Comparison of ENCODE assay signal across 11 mouse cellular contexts in genomic region chr3:80099625-80100024, GRCm38 (mm10).
DNase-seq lines count a peak whose midpoint lies in the region; ATAC-seq and TF ChIP-seq lines count a peak whose summit lies in the region.
"Had no signal": no experiment of that assay in that cellular context is flagged by ENCODE, and none has a peak within 500 bp of the region (broad histone marks: within the 10 kb centered on the region; RNA-seq: fewer than 3 reads in every experiment).

No protein-coding gene starts in this region.

- no peak overlapping the region for H3K27ac ChIP-seq in heart, embryonic 12.5 days (ENCODE audit: poor library complexity, severe bottlenecking)
- no peak overlapping the region for H3K27ac ChIP-seq in heart, postnatal 0 days (ENCODE audit: low read depth)
- H3K27ac ChIP-seq in stomach, postnatal 0 days (replicated peaks), result no peak overlapping the region
- H3K27ac ChIP-seq: embryonic facial prominence, embryonic 12.5 days had no signal

- WGBS in heart, embryonic 12.5 days, result 75% methylated on average over 3 of the region's 3 CpGs
- 60% methylated on average over 3 of the region's 3 CpGs for WGBS in heart, postnatal 0 days
- WGBS in stomach, postnatal 0 days, result 70% methylated on average over 3 of the region's 3 CpGs

- no peaks in the 10 kb centered on the region for H3K9me3 ChIP-seq in heart, embryonic 12.5 days (replicated peaks)
- no peaks in the 10 kb centered on the region for H3K9me3 ChIP-seq in heart, postnatal 0 days (replicated peaks; ENCODE audit: control insufficient read depth, low read length)
- no peaks in the 10 kb centered on the region for H3K9me3 ChIP-seq in stomach, postnatal 0 days (ENCODE audit: control insufficient read depth, low read length)
- H3K9me3 ChIP-seq: embryonic facial prominence, embryonic 12.5 days had no signal

- TF ChIP-seq CTCF in heart, postnatal 0 days (IDR thresholded peaks at IDR 0.05; ENCODE audit: low read depth), result no peak
- no peak for TF ChIP-seq CTCF in stomach, postnatal 0 days (IDR thresholded peaks at IDR 0.05; ENCODE audit: low read depth)

- no peak overlapping the region for H3K4me2 ChIP-seq in heart, embryonic 12.5 days
- H3K4me2 ChIP-seq in heart, postnatal 0 days (ENCODE audit: low read depth, low read length), result no peak overlapping the region
- H3K4me2 ChIP-seq in stomach, postnatal 0 days (replicated peaks; ENCODE audit: low read depth), result no peak overlapping the region
- H3K4me2 ChIP-seq: embryonic facial prominence, embryonic 12.5 days had no signal

- H3K4me1 ChIP-seq in heart, embryonic 12.5 days (replicated peaks), result 0 out of 2 replicates have a peak, but pooled peaks cover 5% of the 10 kb centered on the region
- no peaks in the 10 kb centered on the region for H3K4me1 ChIP-seq in heart, postnatal 0 days (ENCODE audit: control insufficient read depth, insufficient read depth)
- no peaks in the 10 kb centered on the region for H3K4me1 ChIP-seq in stomach, postnatal 0 days (replicated peaks; ENCODE audit: control insufficient read depth, insufficient read depth)
- H3K4me1 ChIP-seq: embryonic facial prominence, embryonic 12.5 days had no signal

- peak; percentile 15 for DNase-seq in heart, adult 8-10 months (ENCODE audit: low spot score)
- DNase-seq in urinary bladder, postnatal 14 days (ENCODE audit: low spot score), result peak; percentile 14
- no peak for DNase-seq in urinary bladder, postnatal 10 days (ENCODE audit: low spot score)
- peak; percentile 9 for DNase-seq in heart, postnatal 0 days (ENCODE audit: low spot score)
- peak; percentile 23 for DNase-seq in stomach, postnatal 0 days (ENCODE audit: low spot score)
- DNase-seq in spleen, postnatal 14 days (ENCODE audit: low spot score in 2 of 2), result no peak
- no peak for DNase-seq in thymus, postnatal 14 days
- DNase-seq: spleen, adult 18-20 months had no signal

- H3K4me3 ChIP-seq in heart, embryonic 12.5 days, result no peak overlapping the region
- no peak overlapping the region for H3K4me3 ChIP-seq in heart, postnatal 0 days (ENCODE audit: low read depth, low read length)
- H3K4me3 ChIP-seq in stomach, postnatal 0 days (ENCODE audit: low read depth, low read length), result no peak overlapping the region
- H3K4me3 ChIP-seq: embryonic facial prominence, embryonic 12.5 days had no signal

- TF ChIP-seq EP300 in heart, postnatal 0 days (IDR thresholded peaks at IDR 0.05; ENCODE audit: low read depth), result 0 out of 2 replicates have a peak, but pooled peaks have one; percentile 23
- TF ChIP-seq EP300 in stomach, postnatal 0 days (optimal IDR thresholded peaks at IDR 0.05), result no peak

- no peak; the same call in 1 of the 2 replicates for ATAC-seq in heart, embryonic 12.5 days (ENCODE audit: insufficient number of reproducible peaks, low FRiP score)
- ATAC-seq in heart, postnatal 0 days (ENCODE audit: insufficient read depth, low read depth), result no peak
- no peak for ATAC-seq in stomach, postnatal 0 days (ENCODE audit: low FRiP score, low TSS enrichment)

- no peaks in the 10 kb centered on the region for H3K27me3 ChIP-seq in heart, embryonic 12.5 days (replicated peaks)
- no peaks in the 10 kb centered on the region for H3K27me3 ChIP-seq in heart, postnatal 0 days (ENCODE audit: control insufficient read depth, insufficient read depth, low read length)
- no peaks in the 10 kb centered on the region for H3K27me3 ChIP-seq in stomach, postnatal 0 days (ENCODE audit: control insufficient read depth, insufficient read depth, low read length)
- H3K27me3 ChIP-seq: CH12.LX; embryonic facial prominence, embryonic 12.5 days had no signal

- H3K9ac ChIP-seq in heart, embryonic 12.5 days, result no peak overlapping the region
- H3K9ac ChIP-seq in heart, postnatal 0 days (replicated peaks; ENCODE audit: low read depth, low read length), result no peak overlapping the region
- no peak overlapping the region for H3K9ac ChIP-seq in stomach, postnatal 0 days (ENCODE audit: low read length)
- H3K9ac ChIP-seq: embryonic facial prominence, embryonic 12.5 days had no signal

- no peaks in the 10 kb centered on the region for H3K36me3 ChIP-seq in heart, embryonic 12.5 days
- no peaks in the 10 kb centered on the region for H3K36me3 ChIP-seq in heart, postnatal 0 days (replicated peaks; ENCODE audit: control insufficient read depth, insufficient read depth, low read length)
- no peaks in the 10 kb centered on the region for H3K36me3 ChIP-seq in stomach, postnatal 0 days (ENCODE audit: control insufficient read depth, insufficient read depth, low read length)
- H3K36me3 ChIP-seq: embryonic facial prominence, embryonic 12.5 days had no signal

Comparison
In these comparisons a context has a peak if more than half of its experiments do, and no peak if none do; other contexts are left out.
1. DNase-seq: peak in heart, adult 8-10 months (single experiment), urinary bladder, postnatal 14 days (single experiment), heart, postnatal 0 days (single experiment) and stomach, postnatal 0 days (single experiment); none in urinary bladder, postnatal 10 days (single experiment), spleen, postnatal 14 days (0 of 2) and thymus, postnatal 14 days (single experiment).